Mouse (Mus musculus) testis, adult 10 weeks (tissue): ENCODE data around the gene Gm10073. TPM values are rescaled to one million over a fixed set of nuclear protein-coding genes. Genes with fewer than 3 reads are reported as not detected.

ENCODE experiments used
- polyA plus RNA-seq: library from polyadenylated mRNA; stranded (reverse); fragments of 350-450 nt; fragmentation: Illumina TruSeq; extraction: RNeasy Lipid Tissue Mini Kit (QIAGEN cat#74804); gene quantifications from one replicate; pipeline ENCODE4 v1.2.3, GENCODE M21; 2014; ENCODE audit warnings: low read depth, low replicate concordance

Gm10073 gene
- not detected for polyA plus RNA-seq

GRCm38 (mm10) chr8:106573168-106573567, at the start of gene Gm10073:
TSS of gene Gm10073 (minus strand) at chr8:106573461.

DNA sequence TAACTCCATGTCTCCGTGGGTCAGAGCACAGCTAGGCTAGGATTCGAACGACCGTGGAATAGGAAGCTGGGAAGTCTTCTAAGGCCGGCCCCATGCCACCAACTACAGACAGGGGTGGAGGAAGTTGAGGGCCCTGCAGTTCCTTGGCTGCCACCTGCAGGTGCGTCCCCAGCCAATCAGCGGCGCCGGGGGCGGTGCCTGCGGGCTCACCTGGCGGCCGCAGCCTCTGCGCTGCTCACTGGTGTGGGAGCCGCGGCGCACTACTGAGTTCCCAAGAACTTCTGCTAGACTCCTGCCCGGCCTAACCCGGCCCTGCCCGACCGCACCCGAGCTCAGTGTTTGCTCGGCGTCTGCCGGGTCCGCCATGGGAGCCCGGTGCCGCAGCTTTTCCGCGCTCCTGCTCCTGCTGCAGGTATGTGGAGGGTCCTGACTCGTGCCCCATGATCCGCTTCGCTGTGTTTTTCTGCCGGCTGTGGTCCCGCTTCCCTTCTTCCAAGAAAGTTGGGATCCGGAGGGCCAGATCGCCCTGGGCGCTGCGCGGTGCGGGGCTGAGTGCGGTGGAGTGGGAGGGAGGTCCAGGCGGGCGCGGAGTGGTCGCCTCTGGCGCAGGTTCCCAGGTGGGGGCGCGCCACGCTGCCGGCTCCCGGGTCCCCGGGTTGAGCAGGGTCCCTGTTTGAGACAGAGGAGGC, 30.0 kb upstream of the Gm10073 start, which contains the start of gene Cdh1:
Gene Cdh1, plus strand, starts transcription at position 221 of the 689 bp plus-strand sequence.

Other genes starting within 250 kb of the Gm10073 start
- gene Smpd3, start 235.5 kb downstream of the Gm10073 start, polyA plus RNA-seq, result 0.38 TPM
- 3.3 TPM for gene Zfp90, start 158.1 kb downstream of the Gm10073 start, polyA plus RNA-seq
- not detected for gene 6030452D12Rik, start 72.9 kb downstream of the Gm10073 start, polyA plus RNA-seq
- gene Cdh3, start 62.6 kb downstream of the Gm10073 start, polyA plus RNA-seq, result 0.29 TPM
- gene Cdh1, start 29.9 kb upstream of the Gm10073 start, polyA plus RNA-seq, result 0.27 TPM
- 0.83 TPM for gene Tango6, start 109.6 kb upstream of the Gm10073 start, polyA plus RNA-seq